Mouse (Mus musculus): ENCODE measurements at regions not wholly inside any gene's neighbourhood (a gene's known extent, or its start where the extent isn't known, plus 50 kb on each side); places are given as distances from the start of the nearest gene placed in this dataset.

- Histone ChIP-seq H3K27me3 (ENCODE audit: insufficient read depth, poor library complexity, severe bottlenecking) (no peaks in the 10 kb centered on the region), H3K9me3 (no peaks in the 10 kb centered on the region), H3K27ac (no peak overlapping the region), H3K4me3 (no peak overlapping the region), H3K4me1 (no peaks in the 10 kb centered on the region), H3K36me3 (no peaks in the 10 kb centered on the region)
- no peak for DNase-seq (ENCODE audit: low spot score)
- WGBS = 88% methylated on average over 1 of the region's 1 CpGs
Observed at GRCm38 (mm10) chr6:110120406-110120805, 525.0 kb upstream of the Grm7 start.

DNA sequence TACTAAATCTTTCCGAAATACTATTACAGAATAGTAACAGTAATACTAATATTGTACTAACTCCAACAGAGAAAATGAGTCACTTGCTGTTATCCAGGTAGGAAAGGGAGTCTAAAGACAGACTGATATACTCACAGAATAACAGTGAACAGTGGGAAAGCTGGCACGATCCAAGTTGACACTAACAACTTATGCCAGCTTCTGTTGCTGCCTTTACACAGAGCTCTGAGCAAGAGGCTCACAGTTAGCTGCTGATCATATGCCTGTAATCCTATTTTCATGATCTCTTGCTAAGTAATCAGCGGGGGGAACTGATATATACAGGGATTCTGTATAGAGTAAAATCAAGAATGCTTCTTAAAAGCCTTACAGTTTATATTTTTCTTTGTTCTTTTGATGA lies 513.1 kb upstream of the Grm7 start:
- H3K27me3 ChIP-seq (ENCODE audit: insufficient read depth, poor library complexity, severe bottlenecking) = no peaks in the 10 kb centered on the region
- no peak for DNase-seq (ENCODE audit: low spot score)
- no peak overlapping the region for H3K4me3 ChIP-seq
- H3K9me3 ChIP-seq = no peaks in the 10 kb centered on the region
- H3K27ac ChIP-seq = no peak overlapping the region
- H3K36me3 ChIP-seq = no peaks in the 10 kb centered on the region
- 83% methylated on average over 3 of the region's 3 CpGs for WGBS
- H3K4me1 ChIP-seq = no peaks in the 10 kb centered on the region; the same call in 1 of the 2 replicates

DNA sequence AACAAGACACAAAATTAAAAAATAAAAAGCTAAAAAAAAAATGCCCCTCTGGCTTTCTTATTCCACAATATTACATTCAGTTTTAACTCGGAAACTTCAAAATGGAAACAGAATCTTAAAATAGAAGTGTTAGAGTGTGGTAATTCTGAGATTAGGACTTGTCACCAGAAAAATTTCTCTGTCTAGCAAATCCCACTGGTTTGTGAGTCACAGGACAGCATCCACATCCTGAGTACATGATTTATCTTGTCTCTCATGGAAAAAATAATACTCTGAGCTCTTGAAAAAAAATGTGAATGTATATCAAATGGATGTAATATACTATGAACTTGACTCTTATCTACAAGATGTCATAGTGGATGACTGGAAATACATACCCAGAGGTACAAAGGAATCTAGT lies 511.8 kb upstream of the Grm7 start:
- H3K4me3 ChIP-seq = no peak overlapping the region
- WGBS = 68% methylated on average over 1 of the region's 1 CpGs
- H3K36me3 ChIP-seq = no peaks in the 10 kb centered on the region
- H3K27ac ChIP-seq = no peak overlapping the region
- no peaks in the 10 kb centered on the region; the same call in 1 of the 2 replicates for H3K4me1 ChIP-seq
- no peaks in the 10 kb centered on the region for H3K9me3 ChIP-seq
- DNase-seq (ENCODE audit: low spot score) = no peak
- H3K27me3 ChIP-seq (ENCODE audit: insufficient read depth, poor library complexity, severe bottlenecking) = no peaks in the 10 kb centered on the region

- Histone ChIP-seq H3K27me3 (ENCODE audit: insufficient read depth, poor library complexity, severe bottlenecking) (no peaks in the 10 kb centered on the region), H3K36me3 (no peaks in the 10 kb centered on the region), H3K4me1 (no peaks in the 10 kb centered on the region; the same call in 1 of the 2 replicates), H3K9me3 (no peaks in the 10 kb centered on the region), H3K27ac (no peak overlapping the region), H3K4me3 (no peak overlapping the region)
- DNase-seq (ENCODE audit: low spot score) = peak; percentile 75
- whole genome bisulfite sequencing = 24% methylated on average over 7 of the region's 7 CpGs
Observed at GRCm38 (mm10) chr6:110137043-110137650, 508.2 kb upstream of the Grm7 start.

GRCm38 (mm10) chr6:110139396-110139795 lies 506.0 kb upstream of the Grm7 start:
- H3K36me3 ChIP-seq = no peaks in the 10 kb centered on the region
- WGBS = 44% methylated on average over 2 of the region's 2 CpGs
- no peak overlapping the region for H3K27ac ChIP-seq

DNA sequence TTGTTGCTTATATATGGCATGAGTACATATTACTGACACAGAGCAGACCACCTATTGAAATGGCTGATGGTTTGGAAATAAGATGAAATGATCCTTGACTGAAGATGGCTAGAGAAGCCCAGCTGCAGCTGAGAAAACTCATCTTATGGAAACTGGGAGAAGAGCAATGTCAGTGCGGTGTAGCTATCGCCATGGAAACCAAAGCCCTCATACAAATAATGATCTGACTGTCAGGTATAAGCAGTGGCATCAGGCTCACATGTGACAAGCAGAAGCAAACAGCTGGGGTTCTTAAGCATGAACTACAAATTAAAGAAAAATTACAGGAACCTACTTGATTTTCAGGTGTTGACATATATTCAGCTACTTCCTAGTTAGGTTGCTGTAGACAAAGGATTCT lies 476.8 kb upstream of the Grm7 start:
- 90% methylated on average over 2 of the region's 2 CpGs for WGBS
- Histone ChIP-seq H3K27ac (no peak overlapping the region), H3K36me3 (no peaks in the 10 kb centered on the region), H3K4me3 (no peak overlapping the region), H3K9me3 (no peaks in the 10 kb centered on the region), H3K4me1 (no peaks in the 10 kb centered on the region), H3K27me3 (ENCODE audit: insufficient read depth, poor library complexity, severe bottlenecking) (no peaks in the 10 kb centered on the region)
- no peak for DNase-seq (ENCODE audit: low spot score)

More at GRCm38 (mm10) chr6:110139396-110139795, 506.0 kb upstream of the Grm7 start:
- no peaks in the 10 kb centered on the region for H3K27me3 ChIP-seq (ENCODE audit: insufficient read depth, poor library complexity, severe bottlenecking)
- no peak for DNase-seq (ENCODE audit: low spot score)
- no peaks in the 10 kb centered on the region for H3K9me3 ChIP-seq
- no peak overlapping the region for H3K4me3 ChIP-seq
- no peaks in the 10 kb centered on the region; the same call in 1 of the 2 replicates for H3K4me1 ChIP-seq

- 77% methylated on average over 2 of the region's 2 CpGs for WGBS
- Histone ChIP-seq H3K9me3 (no peaks in the 10 kb centered on the region), H3K27me3 (ENCODE audit: insufficient read depth, poor library complexity, severe bottlenecking) (no peaks in the 10 kb centered on the region), H3K4me3 (no peak overlapping the region), H3K27ac (no peak overlapping the region), H3K36me3 (no peaks in the 10 kb centered on the region), H3K4me1 (no peaks in the 10 kb centered on the region)
- no peak for DNase-seq (ENCODE audit: low spot score)
Observed at GRCm38 (mm10) chr6:110205973-110206372, 439.4 kb upstream of the Grm7 start.

- 77% methylated on average over 1 of the region's 1 CpGs for WGBS
- no peak overlapping the region for H3K4me3 ChIP-seq
Observed at GRCm38 (mm10) chr6:110208822-110209221, 436.6 kb upstream of the Grm7 start.

GRCm38 (mm10) chr6:110247490-110247889 lies 397.9 kb upstream of the Grm7 start:
- 49% methylated on average over 1 of the region's 1 CpGs for WGBS
- H3K4me3 ChIP-seq = no peak overlapping the region
- H3K36me3 ChIP-seq = no peaks in the 10 kb centered on the region
- H3K9me3 ChIP-seq = no peaks in the 10 kb centered on the region
- no peak overlapping the region for H3K27ac ChIP-seq
- no peaks in the 10 kb centered on the region for H3K27me3 ChIP-seq (ENCODE audit: insufficient read depth, poor library complexity, severe bottlenecking)
- no peaks in the 10 kb centered on the region for H3K4me1 ChIP-seq
- no peak for DNase-seq (ENCODE audit: low spot score)

More at GRCm38 (mm10) chr6:110208822-110209221, 436.6 kb upstream of the Grm7 start:
- Histone ChIP-seq H3K36me3 (no peaks in the 10 kb centered on the region), H3K9me3 (no peaks in the 10 kb centered on the region), H3K27me3 (ENCODE audit: insufficient read depth, poor library complexity, severe bottlenecking) (no peaks in the 10 kb centered on the region), H3K4me1 (no peaks in the 10 kb centered on the region), H3K27ac (no peak overlapping the region)
- DNase-seq (ENCODE audit: low spot score) = no peak

DNA sequence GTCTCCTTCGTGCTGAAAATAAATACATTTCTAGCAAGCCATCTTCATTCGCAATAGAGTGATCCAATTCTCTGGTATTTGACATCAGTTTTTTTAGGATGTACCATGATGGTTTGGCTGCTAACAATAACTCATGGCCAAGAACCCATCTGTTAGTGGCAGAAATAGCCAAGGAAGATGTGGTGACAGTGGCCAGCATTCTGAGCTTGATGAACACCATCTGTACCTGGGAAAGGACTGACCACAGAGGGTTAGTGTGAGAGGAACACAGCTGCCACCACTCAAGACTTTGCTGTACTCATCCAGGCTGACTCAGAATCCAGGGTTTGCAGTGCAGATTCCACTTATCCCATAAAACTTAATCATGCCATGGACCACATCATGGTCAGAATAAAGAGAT lies 348.8 kb upstream of the Grm7 start:
- Histone ChIP-seq H3K4me3 (no peak overlapping the region), H3K27me3 (ENCODE audit: insufficient read depth, poor library complexity, severe bottlenecking) (no peaks in the 10 kb centered on the region), H3K36me3 (no peaks in the 10 kb centered on the region), H3K27ac (no peak overlapping the region), H3K4me1 (no peaks in the 10 kb centered on the region), H3K9me3 (no peaks in the 10 kb centered on the region)
- 79% methylated on average over 2 of the region's 2 CpGs for WGBS
- no peak for DNase-seq (ENCODE audit: low spot score)
